In the genomic region with DNA sequence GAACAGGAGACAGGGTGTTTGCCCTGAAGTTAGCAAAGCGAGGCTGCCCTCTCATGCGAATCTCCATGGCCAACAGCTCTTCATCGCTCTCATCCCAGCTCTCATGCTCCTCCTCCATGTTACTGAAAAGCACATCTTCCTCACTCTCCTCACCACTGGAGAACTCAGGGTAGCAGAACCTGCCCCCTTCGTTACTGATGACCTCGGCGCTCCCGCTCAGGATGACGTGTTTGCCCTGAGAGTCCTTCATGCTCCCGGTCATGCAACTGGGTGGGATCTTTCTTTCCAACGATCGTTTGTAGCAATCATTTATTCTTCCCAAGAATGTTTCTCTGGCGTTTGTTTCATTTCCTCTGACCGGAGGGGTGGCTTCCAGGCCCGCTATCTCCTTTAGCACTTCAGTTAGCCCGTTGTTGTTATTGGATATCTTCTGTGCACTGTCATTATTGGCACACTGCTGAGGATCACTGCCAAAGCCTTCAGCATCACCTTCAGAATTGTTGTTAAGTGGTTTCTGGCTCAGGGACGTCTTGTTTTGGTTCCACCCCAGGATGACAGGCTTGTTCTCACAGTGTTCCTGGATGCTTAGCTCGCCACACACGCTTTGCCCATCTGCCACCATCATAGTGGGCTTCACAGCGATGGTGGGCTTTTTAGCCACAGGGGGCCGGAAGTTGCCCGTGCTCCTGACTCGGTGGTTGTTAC, we compare ENCODE assay signal across 9 mouse cellular contexts.
A peak's percentile ranks its signal among the peaks of the same experiment; 100 is the strongest.
DNase-seq lines count a peak whose midpoint lies in the region; ATAC-seq lines count a peak whose summit lies in the region.
"Had no signal": no experiment of that assay in that cellular context is flagged by ENCODE, and none has a peak within 500 bp of the region (broad histone marks: within the 10 kb centered on the region; RNA-seq: fewer than 3 reads in every experiment).

No protein-coding gene starts in this region.

- H3K27me3 ChIP-seq in liver, embryonic 11.5 days (replicated peaks; ENCODE audit: control insufficient read depth, insufficient read depth, low read length): no peaks in the 10 kb centered on the region
- no peaks in the 10 kb centered on the region for H3K27me3 ChIP-seq in heart, embryonic 10.5 days (ENCODE audit: insufficient read depth, poor library complexity, severe bottlenecking)
- no peaks in the 10 kb centered on the region for H3K27me3 ChIP-seq in neural tube, embryonic 15.5 days (replicated peaks)
- H3K27me3 ChIP-seq: liver, embryonic 15.5 days had no signal

- no peak for ATAC-seq in liver, embryonic 11.5 days (replicated peaks; ENCODE audit: low FRiP score)
- ATAC-seq in neural tube, embryonic 15.5 days (ENCODE audit: low FRiP score): no peak

- H3K4me1 ChIP-seq in liver, embryonic 11.5 days (replicated peaks; ENCODE audit: control insufficient read depth, insufficient read depth, low read length): peaks cover 6% of the 10 kb centered on the region; the same call in 1 of the 2 replicates
- peaks cover 31% of the 10 kb centered on the region for H3K4me1 ChIP-seq in heart, embryonic 10.5 days
- H3K4me1 ChIP-seq in neural tube, embryonic 15.5 days: peaks cover 5% of the 10 kb centered on the region; the same call in 1 of the 2 replicates

- peaks cover 2% of the 10 kb centered on the region; the same call in 1 of the 2 replicates for H3K36me3 ChIP-seq in liver, embryonic 11.5 days (ENCODE audit: control insufficient read depth, insufficient read depth, low read length)
- H3K36me3 ChIP-seq in heart, embryonic 10.5 days: peaks cover 23% of the 10 kb centered on the region; the same call in 1 of the 2 replicates
- no peaks in the 10 kb centered on the region for H3K36me3 ChIP-seq in neural tube, embryonic 15.5 days
- H3K36me3 ChIP-seq: liver, embryonic 15.5 days had no signal

- H3K9ac ChIP-seq in liver, embryonic 11.5 days (ENCODE audit: low read depth, low read length): no peak overlapping the region
- no peak overlapping the region for H3K9ac ChIP-seq in neural tube, embryonic 15.5 days (replicated peaks)
- H3K9ac ChIP-seq: liver, embryonic 15.5 days had no signal

- H3K27ac ChIP-seq in liver, embryonic 11.5 days (ENCODE audit: low read depth, low read length): no peak overlapping the region
- H3K27ac ChIP-seq in heart, embryonic 10.5 days: peak overlapping the region; percentile 69; the same call in 1 of the 2 replicates
- H3K27ac ChIP-seq in neural tube, embryonic 15.5 days (replicated peaks): no peak overlapping the region
- H3K27ac ChIP-seq: liver, embryonic 15.5 days had no signal

- WGBS in liver, embryonic 11.5 days: 82% methylated on average over 22 of the region's 22 CpGs
- WGBS in heart, embryonic 10.5 days: 61% methylated on average over 22 of the region's 22 CpGs
- WGBS in neural tube, embryonic 15.5 days: 92% methylated on average over 22 of the region's 22 CpGs

- H3K4me3 ChIP-seq in liver, embryonic 11.5 days (ENCODE audit: low read depth, low read length): no peak overlapping the region
- H3K4me3 ChIP-seq in heart, embryonic 10.5 days: no peak overlapping the region
- H3K4me3 ChIP-seq in neural tube, embryonic 15.5 days (replicated peaks): no peak overlapping the region
- H3K4me3 ChIP-seq: liver, embryonic 15.5 days had no signal

- DNase-seq in adrenal gland, adult 8-10 months: peak; percentile 36
- no peak for DNase-seq in adrenal gland, postnatal 4 days (ENCODE audit: low spot score in 2 of 2)
- DNase-seq in liver: peak; percentile 21
- no peak for DNase-seq in liver, embryonic 11.5 days (ENCODE audit: low spot score)
- peak; percentile 78 for DNase-seq in heart, embryonic 10.5 days (ENCODE audit: low spot score)
- DNase-seq in lung, postnatal 10 days: peak; percentile 74
- DNase-seq in thymus, postnatal 14 days: no peak

- H3K9me3 ChIP-seq in liver, embryonic 11.5 days (ENCODE audit: control insufficient read depth, low read length): peaks cover 6% of the 10 kb centered on the region
- peaks cover 5% of the 10 kb centered on the region for H3K9me3 ChIP-seq in heart, embryonic 10.5 days
- peaks cover 5% of the 10 kb centered on the region for H3K9me3 ChIP-seq in neural tube, embryonic 15.5 days (replicated peaks)

- no peak overlapping the region for H3K4me2 ChIP-seq in liver, embryonic 11.5 days
- H3K4me2 ChIP-seq in neural tube, embryonic 15.5 days: no peak overlapping the region
- H3K4me2 ChIP-seq: liver, embryonic 15.5 days had no signal

Comparison
In these comparisons a context has a peak if more than half of its experiments do, and no peak if none do; other contexts are left out.
1. DNase-seq: peak in adrenal gland, adult 8-10 months (single experiment), liver (single experiment), heart, embryonic 10.5 days (single experiment) and lung, postnatal 10 days (single experiment); none in adrenal gland, postnatal 4 days (0 of 2), liver, embryonic 11.5 days (single experiment) and thymus, postnatal 14 days (single experiment).